Mouse (Mus musculus) thymus, adult 2 months (tissue): Measurements from ENCODE around the gene Olfr1118. TPM values are rescaled to one million over a fixed set of nuclear protein-coding genes. Genes with fewer than 3 reads are reported as not detected.
"Not testable (repeated sequence)": the region's sequence is repeated elsewhere in the genome, so short reads cannot be mapped to it uniquely, and the experiment has no call there.

Source experiments
- DNase-seq: peaks from one replicate; pipeline ENCODE4 v3.0.0; 2021
- H3K27ac ChIP-seq: fragments of 200-500 bp; 2 replicates; pipeline ENCODE4 v1.5.1; 2012; ENCODE audit warnings: low read length, control low read depth; ENCODE audit not compliant: control insufficient read depth, insufficient read depth
- H3K27me3 ChIP-seq: fragments of 200-500 bp; 2 replicates; pipeline ENCODE4 v1.6.1; 2012; ENCODE audit warnings: mild to moderate bottlenecking, low read length, moderate library complexity, mixed read lengths; ENCODE audit not compliant: control insufficient read depth, insufficient read depth
- H3K36me3 ChIP-seq: fragments of 200-500 bp; 2 replicates; pipeline ENCODE4 v1.6.1; 2012; ENCODE audit warnings: mild to moderate bottlenecking, low read length, moderate library complexity; ENCODE audit not compliant: control insufficient read depth, insufficient read depth
- H3K4me1 ChIP-seq: fragments of 200-500 bp; replicated peaks from 2 replicates; pipeline ENCODE4 v1.6.1; 2012; ENCODE audit warnings: low read length; ENCODE audit not compliant: control insufficient read depth, insufficient read depth
- H3K4me3 ChIP-seq: fragments of 200-500 bp; 2 replicates; pipeline ENCODE4 v1.5.1; 2012; ENCODE audit warnings: mild to moderate bottlenecking, low read length, control low read depth, moderate library complexity; ENCODE audit not compliant: control insufficient read depth, insufficient read depth
- CTCF ChIP-seq: fragments of 200-500 bp; IDR thresholded peaks from 2 replicates; pipeline ENCODE4 v1.5.1; 2012; ENCODE audit warnings: mild to moderate bottlenecking, control low read depth, low read length, moderate library complexity, borderline replicate concordance; ENCODE audit not compliant: control insufficient read depth, poor library complexity, insufficient read depth; ENCODE audit errors: extremely low read depth
- POLR2A ChIP-seq: fragments of 200-500 bp; IDR thresholded peaks from 2 replicates; pipeline ENCODE4 v1.6.1; 2012; ENCODE audit warnings: mild to moderate bottlenecking, low read length, control low read depth, moderate library complexity; ENCODE audit not compliant: control insufficient read depth, poor library complexity, insufficient read depth; ENCODE audit errors: extremely low read depth
- WGBS: fragments of 180-500 bp; shearing (Covaris S2); methylation state at CpG from one replicate; pipeline ENCODE4 v1.1.7; 2018; 5-methylcytosine and 5-hydroxymethylcytosine counted together
- polyA plus RNA-seq: library from polyadenylated mRNA; depleted of rRNA; stranded (reverse); fragments of >200 nt; gene quantifications from 2 replicates; pipeline ENCODE4 v1.2.3, GENCODE M21; 2012; rRNA removed

The Olfr1118 gene
- polyA plus RNA-seq = not detected in 2 replicates

- 77% methylated on average over 1 of the region's 1 CpGs for WGBS
- no peak for DNase-seq
- no peaks in the 10 kb centered on the region for H3K36me3 ChIP-seq
- H3K27me3 ChIP-seq = no peaks in the 10 kb centered on the region
- no peak for TF ChIP-seq POLR2A
- no peak for TF ChIP-seq CTCF
- no peak within 1 kb of the TSS for H3K27ac ChIP-seq
- no peaks in the 10 kb centered on the region for H3K4me1 ChIP-seq
- no peak within 1 kb of the TSS for H3K4me3 ChIP-seq
These were observed at the start of gene Olfr1118 for GRCm38 (mm10) chr2:87307281-87307680. TSS of gene Olfr1118 (plus strand) at chr2:87307581.

GRCm38 (mm10) chr2:87267234-87267633, 40.1 kb upstream of the Olfr1118 start, which contains the start of gene Olfr1116:
TSS of gene Olfr1116 (plus strand) at chr2:87267534.
- Histone ChIP-seq H3K27ac (no peak within 1 kb of the TSS), H3K36me3 (no peaks in the 10 kb centered on the region), H3K27me3 (no peaks in the 10 kb centered on the region), H3K4me3 (no peak within 1 kb of the TSS), H3K4me1 (no peaks in the 10 kb centered on the region)
- 88% methylated on average over 1 of the region's 1 CpGs for WGBS
- TF ChIP-seq CTCF (no peak), POLR2A (no peak)
- DNase-seq = no peak

DNA sequence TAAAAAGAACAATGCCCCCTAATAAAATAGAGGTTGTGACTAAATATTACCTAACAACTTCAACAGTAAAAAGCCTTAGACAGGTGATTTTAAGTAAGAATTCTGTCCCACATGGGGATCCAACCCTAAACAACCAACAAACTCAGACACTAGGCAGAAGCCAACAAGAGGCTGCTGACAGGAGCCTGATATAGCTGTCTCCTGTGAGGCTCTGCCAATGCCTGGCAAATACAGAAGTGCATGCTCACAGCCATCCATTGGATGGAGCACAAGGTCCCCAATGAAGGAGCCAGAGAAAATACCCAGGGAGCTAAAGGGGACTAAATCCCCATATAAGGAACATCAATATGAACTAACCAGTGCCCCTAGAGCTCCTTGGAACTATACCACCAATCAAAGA, 13.4 kb upstream of the Olfr1118 start:
- H3K27me3 ChIP-seq, H3K36me3 ChIP-seq, H3K4me3 ChIP-seq, H3K27ac ChIP-seq, DNase-seq, H3K4me1 ChIP-seq: not testable (repeated sequence)

- no peak for DNase-seq
- Histone ChIP-seq H3K27me3 (no peaks in the 10 kb centered on the region), H3K4me1 (no peaks in the 10 kb centered on the region), H3K27ac (no peak within 1 kb of the TSS), H3K36me3 (no peaks in the 10 kb centered on the region), H3K4me3 (no peak within 1 kb of the TSS)
- WGBS = 62% methylated on average over 2 of the region's 2 CpGs
- TF ChIP-seq CTCF = no peak
- TF ChIP-seq POLR2A = no peak
These were observed 47.1 kb downstream of the Olfr1118 start, which contains the start of gene Olfr1120 for GRCm38 (mm10) chr2:87354515-87354914. TSS of gene Olfr1120 (plus strand) at chr2:87354815.

GRCm38 (mm10) chr2:87360121-87360520, 52.7 kb downstream of the Olfr1118 start:
- not testable (repeated sequence) for H3K27ac ChIP-seq, H3K27me3 ChIP-seq, DNase-seq, H3K4me3 ChIP-seq, H3K36me3 ChIP-seq, H3K4me1 ChIP-seq
- 92% methylated on average over 2 of the region's 2 CpGs for WGBS

Other genes with a start within 250 kb of the Olfr1118 start
- gene Olfr1107, start 231.8 kb upstream of the Olfr1118 start, polyA plus RNA-seq = not detected in 2 replicates
- not detected in 2 replicates for gene Olfr1109, start 211.6 kb upstream of the Olfr1118 start, polyA plus RNA-seq
- gene Olfr259, start 193.0 kb upstream of the Olfr1118 start, polyA plus RNA-seq = not detected in 2 replicates
- gene Olfr1110, start 167.3 kb upstream of the Olfr1118 start, polyA plus RNA-seq = not detected in 2 replicates
- gene Olfr1111, start 155.0 kb upstream of the Olfr1118 start, polyA plus RNA-seq = not detected in 2 replicates
- not detected in 2 replicates for gene Olfr1112, start 119.8 kb upstream of the Olfr1118 start, polyA plus RNA-seq
- not detected in 2 replicates for gene Olfr1113, start 98.6 kb upstream of the Olfr1118 start, polyA plus RNA-seq
- not detected in 2 replicates for gene Olfr1115, start 59.6 kb upstream of the Olfr1118 start, polyA plus RNA-seq
- gene Olfr1116, start 40.0 kb upstream of the Olfr1118 start, polyA plus RNA-seq = not detected in 2 replicates
- not detected in 2 replicates for gene Olfr1120, start 47.2 kb downstream of the Olfr1118 start, polyA plus RNA-seq
- gene Olfr1121, start 62.3 kb downstream of the Olfr1118 start, polyA plus RNA-seq = not detected in 2 replicates
- gene Olfr1122, start 78.3 kb downstream of the Olfr1118 start, polyA plus RNA-seq = not detected in 2 replicates
- not detected in 2 replicates for gene Olfr1123, start 109.1 kb downstream of the Olfr1118 start, polyA plus RNA-seq
- not detected in 2 replicates for gene Olfr1124, start 122.7 kb downstream of the Olfr1118 start, polyA plus RNA-seq
- not detected in 2 replicates for gene Olfr1126, start 146.4 kb downstream of the Olfr1118 start, polyA plus RNA-seq
- gene Pramel7, start 189.5 kb downstream of the Olfr1118 start, polyA plus RNA-seq = not detected in 2 replicates
- not detected in 2 replicates for gene Pramel6, start 199.0 kb downstream of the Olfr1118 start, polyA plus RNA-seq
- not detected in 2 replicates for gene Olfr153, start 224.2 kb downstream of the Olfr1118 start, polyA plus RNA-seq
- gene Olfr1128, start 238.0 kb downstream of the Olfr1118 start, polyA plus RNA-seq = not detected in 2 replicates